Mouse (Mus musculus) gastrocnemius, postnatal 4 days (tissue): ENCODE data around the gene Mapk9. TPM values are rescaled to one million over a fixed set of nuclear protein-coding genes. Genes with fewer than 3 reads are reported as not detected.

Experiments
- microRNA-seq: library from miRNA; unstranded; fragments of <30 nt; microRNA quantifications from one replicate; pipeline ENCODE4 v1.2.0, GENCODE M21; 2021
- total RNA-seq, 2 experiments: library from RNA; stranded (reverse); gene quantifications; 2 replicates each; pipeline ENCODE4 v1.2.3; 2021

Gene Mapk9
- total RNA-seq, 2 experiments from 2014 or later = 44.6 to 50.8 TPM

Small RNA genes lying within 50 kb of the gene (microRNA-seq; reads per million reads assigned to microRNA genes)
- not detected for gene Gm23492

Other genes starting within 250 kb of the Mapk9 start
- 1 to 10 TPM; 7.3 to 7.5 TPM for gene Flt4, start 237.5 kb upstream of the Mapk9 start, total RNA-seq
- gene Scgb3a1, start 183.1 kb upstream of the Mapk9 start, total RNA-seq = under 1 TPM in 1 of 2 experiments, not detected in 1; 0.62 TPM
- gene Cnot6, start 134.0 kb upstream of the Mapk9 start, total RNA-seq = 10 to 100 TPM; 58.3 to 63.2 TPM
- gene Gfpt2, start 52.6 kb upstream of the Mapk9 start, total RNA-seq = 10 to 100 TPM; 14.5 to 18.0 TPM
- gene Rasgef1c, start 55.1 kb downstream of the Mapk9 start, total RNA-seq = 1 to 10 TPM; 2.3 TPM
- 10 to 100 TPM; 41.3 to 44.0 TPM for gene Rnf130, start 178.6 kb downstream of the Mapk9 start, total RNA-seq